Mouse (Mus musculus) right cerebral cortex, postnatal 4 days (tissue): ENCODE data around the gene Smndc1.

Source experiments
- DNase-seq: peaks from one replicate; pipeline ENCODE4 v3.0.0-alpha.2; 2022

The Smndc1 gene

GRCm38 (mm10) chr19:53390495-53391007 is at the start of gene Smndc1:
Gene Smndc1 (minus strand): TSS chr19:53390578.
- DNase-seq: peak; percentile 99

DNA sequence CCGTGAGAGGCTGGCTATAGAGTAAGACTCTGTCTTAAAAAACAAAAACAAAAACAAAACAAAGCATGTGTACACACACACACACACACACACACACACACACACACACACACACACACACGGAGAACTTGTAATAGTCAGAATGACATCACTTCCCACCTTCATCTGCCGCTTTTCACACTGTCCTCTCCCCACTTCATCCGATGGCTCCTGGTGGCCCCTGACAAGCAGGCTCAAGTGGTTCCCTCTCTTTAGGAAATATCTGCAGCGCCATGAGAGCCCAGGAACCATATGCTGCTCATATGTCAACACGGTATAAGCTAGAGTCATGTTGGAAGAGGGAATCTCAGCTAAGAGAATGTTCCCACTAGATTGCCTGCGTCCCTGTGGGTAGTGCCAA is 49.0 kb upstream of the Smndc1 start:
- DNase-seq: no peak

DNA sequence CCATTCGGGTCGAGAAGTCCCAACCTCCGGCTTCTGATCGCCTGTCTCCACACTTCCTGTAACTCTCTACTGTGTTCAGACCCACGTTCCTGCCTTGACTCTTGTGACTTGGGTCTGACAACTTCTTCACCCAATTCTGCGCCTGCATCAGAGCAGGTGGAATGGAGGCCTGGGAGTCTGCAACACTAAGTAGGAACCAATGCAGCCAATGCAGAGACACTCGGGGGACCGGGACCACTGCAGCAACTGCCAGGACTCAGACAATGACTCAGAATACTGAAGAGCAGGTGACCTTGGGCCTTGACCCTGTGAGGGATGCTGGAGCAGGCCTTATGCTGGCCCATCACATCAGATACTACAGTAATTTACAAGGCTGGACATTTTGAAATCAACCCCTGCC is 47.6 kb upstream of the Smndc1 start:
- no peak for DNase-seq

DNA sequence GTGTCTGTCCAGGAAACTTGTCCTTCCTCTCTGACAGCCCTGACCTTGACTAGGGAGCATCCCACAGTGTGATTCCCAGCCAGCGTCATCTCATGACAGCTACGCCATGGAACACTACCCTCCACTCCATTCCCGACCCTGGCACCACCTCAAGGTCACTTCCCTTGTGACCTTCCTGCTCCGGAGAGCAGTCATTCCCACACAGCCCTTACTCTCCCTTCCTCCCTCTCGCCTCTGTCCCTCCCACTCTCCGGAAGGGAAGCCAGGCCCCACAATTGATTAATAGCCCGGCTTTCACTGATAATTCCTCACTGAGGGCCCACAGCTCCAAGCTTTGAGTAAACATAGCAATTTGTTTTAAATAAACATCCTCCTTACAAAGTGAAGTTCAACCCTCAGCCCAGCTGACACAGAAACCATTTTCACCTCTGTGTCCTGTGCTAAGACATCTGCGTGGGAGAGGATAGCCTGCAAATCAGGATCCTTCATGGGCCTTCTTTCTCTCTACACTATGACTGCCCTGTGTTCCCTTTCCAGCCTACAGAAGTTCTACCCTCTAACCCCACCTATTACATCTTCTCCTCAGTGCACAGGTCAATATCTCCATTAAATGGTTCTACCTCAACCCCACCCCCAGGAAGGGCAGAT is 47.1 kb upstream of the Smndc1 start:
- DNase-seq: no peak

DNA sequence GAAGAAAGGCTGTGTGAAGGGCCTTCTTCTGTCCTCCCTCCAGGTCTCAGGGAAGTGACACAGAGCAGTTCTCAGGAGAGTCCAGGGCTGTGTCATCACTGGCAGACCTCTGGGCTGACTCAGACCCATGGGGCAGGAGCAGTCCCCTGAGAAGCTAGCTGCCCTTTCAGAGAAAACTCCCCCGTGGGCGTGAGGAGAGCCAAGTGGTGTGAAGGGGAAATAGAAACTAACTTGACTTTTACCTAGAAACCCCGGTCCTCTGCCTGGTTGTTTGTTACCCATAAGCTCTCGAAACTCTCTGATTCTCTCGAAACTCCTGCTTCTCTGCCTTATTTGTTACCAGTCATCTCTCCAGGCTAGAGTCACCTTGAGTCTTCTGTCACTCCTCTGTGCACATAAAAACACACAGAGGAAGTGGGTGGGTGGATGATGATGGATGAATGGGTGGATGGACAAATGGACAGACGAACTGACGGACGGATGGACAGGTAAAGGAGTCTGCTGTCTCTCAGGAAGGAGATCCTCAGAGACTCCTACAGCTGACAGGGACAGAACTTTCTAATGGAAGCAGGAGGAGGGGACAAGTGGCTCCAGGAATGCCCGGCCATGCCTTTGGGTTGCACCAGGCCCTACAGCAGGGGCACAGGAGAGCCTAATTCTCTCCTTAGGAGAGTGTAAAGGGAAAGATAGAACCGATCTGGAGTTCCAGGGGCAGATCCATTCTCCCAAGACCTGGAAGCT is 43.7 kb upstream of the Smndc1 start:
- DNase-seq: no peak

GRCm38 (mm10) chr19:53431003-53431402 is 40.6 kb upstream of the Smndc1 start:
- no peak for DNase-seq

DNA sequence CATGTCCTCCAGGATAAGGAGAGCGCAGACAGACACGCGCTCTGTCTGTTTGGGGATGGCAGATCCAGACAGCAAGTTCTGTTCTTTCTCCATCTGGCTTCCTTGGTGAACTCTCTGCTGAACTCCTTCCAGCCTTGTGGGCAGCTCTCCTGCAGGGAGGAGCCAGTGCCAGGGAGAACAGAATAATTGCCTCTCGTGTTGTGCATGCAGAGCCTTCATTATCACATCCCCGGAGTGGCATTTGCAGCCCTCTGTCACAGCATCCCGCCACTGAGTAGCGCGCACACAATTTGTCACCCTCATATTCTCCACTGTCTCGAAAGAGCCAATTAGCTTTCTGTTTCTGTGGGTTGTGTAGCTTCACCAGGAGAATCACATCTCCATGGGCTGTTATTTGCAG is 40.0 kb upstream of the Smndc1 start:
- DNase-seq: peak; percentile 45

- DNase-seq: no peak
These were observed 37.4 kb upstream of the Smndc1 start for GRCm38 (mm10) chr19:53427817-53428216.

DNA sequence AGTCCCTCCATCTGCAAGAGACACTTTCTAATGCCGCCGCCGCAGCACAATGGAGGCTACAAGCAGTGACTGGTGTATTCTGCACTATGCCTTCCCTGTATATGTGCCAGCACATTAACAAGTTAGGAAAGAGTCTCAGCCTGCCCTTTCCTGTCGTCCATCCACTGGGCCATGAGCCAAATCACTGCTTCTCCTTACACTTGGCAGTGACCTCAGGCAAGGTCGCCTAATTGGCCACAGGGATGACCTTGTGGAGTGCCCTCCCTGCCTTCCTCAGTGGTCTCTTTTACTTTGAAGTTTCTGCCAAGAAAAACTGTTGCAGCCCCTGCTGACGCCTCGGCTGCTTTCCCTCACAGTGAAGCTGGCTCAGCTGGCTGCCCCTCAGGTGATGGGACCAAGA is 37.0 kb upstream of the Smndc1 start:
- DNase-seq: no peak

- DNase-seq: no peak
These were observed 35.4 kb upstream of the Smndc1 start for GRCm38 (mm10) chr19:53425824-53426223.

GRCm38 (mm10) chr19:53424629-53425028 is 34.3 kb upstream of the Smndc1 start:
- DNase-seq: no peak

DNA sequence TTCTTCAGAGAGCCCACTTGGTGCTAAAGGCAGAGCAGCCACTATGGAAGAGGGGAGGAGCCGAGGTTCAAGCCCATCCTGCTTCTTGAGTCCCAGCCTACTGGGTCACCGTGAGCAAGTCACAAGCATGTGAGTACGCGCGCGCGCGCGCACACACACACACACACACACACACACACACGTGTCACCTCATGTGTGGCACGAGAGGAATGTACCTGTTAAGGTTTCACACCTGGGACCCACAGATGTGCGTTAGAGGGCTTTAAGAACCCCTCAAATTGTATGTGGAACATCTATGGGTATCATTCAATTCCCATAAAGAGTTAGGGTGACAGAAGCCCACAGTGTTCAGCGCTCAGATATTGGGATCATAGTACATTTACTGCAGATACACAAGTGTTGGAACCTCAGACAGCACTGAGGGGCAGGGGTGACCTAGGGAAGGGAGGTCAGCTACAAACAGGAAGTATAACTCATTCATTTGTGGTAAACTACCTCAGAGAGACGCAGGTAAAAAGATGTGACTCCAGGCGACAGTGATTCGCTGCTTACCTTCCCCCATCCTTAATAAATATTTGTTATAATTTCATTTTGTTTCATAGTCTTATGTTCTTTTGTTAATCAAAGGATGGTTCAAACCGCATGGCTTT is 33.6 kb upstream of the Smndc1 start:
- DNase-seq: no peak

DNA sequence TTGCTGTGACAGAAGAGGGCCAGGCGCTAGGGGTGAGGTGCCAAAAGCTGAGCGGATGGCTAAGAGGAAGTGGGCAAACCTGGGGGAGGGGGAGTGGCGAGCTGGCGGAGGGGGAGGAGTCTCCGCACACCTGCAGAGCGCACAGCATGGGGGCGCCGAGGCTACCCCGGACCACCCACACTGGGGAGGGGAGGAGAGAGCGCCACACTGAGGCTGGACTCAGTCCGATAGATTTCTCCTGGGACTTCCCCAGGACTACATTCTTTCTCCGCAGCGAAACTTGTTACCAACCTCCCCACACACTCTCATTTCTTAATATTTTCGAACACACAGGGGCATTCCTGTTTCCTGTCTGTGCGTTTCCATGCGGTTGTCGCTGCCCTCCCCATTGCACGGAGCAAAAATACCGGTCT is 33.0 kb upstream of the Smndc1 start:
- no peak for DNase-seq

DNA sequence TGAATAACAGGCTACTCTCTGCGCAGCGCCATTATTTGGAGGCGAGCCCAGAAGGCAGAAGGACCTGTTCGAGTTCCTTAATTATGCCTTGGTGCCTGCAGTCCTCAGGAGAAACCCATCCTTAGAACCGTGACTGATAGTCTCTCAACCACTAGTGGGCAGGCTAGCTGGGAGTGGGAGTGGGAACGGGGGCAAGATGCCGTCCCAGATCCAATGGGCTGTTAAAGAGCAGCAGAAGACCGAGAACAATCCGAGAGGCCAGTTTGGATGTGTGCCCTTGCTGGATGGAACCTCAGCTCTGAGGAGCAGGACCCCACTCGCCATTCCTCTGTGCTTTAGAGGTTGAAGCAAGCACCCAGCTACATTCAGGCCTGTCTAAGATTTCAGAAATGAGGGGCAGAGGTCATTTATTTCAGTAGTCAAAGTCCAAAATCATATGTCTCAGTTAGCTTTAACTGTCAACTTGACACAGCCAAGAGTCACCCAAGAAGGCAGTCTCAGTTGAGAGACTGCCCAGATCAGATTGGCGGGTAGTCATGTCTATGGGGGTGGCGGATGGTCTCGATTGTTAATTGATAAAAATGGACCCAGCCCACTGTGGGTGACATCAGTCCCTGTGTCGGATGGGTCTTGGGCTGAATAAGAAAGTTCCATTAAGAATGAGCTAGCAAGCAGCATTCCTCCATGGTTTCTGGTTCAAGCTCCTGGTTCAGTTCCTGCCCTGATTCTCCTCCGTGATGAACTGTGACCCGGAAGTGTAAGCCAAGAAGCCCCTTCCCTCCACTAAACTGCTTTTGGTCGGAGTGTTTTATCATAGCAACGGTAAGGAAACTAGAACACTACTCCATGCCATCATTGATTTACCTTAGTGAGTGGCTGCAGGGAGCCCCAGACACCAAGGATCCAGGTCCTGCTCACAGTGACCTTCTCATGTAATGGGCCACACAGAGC is 32.3 kb upstream of the Smndc1 start:
- no peak for DNase-seq

DNA sequence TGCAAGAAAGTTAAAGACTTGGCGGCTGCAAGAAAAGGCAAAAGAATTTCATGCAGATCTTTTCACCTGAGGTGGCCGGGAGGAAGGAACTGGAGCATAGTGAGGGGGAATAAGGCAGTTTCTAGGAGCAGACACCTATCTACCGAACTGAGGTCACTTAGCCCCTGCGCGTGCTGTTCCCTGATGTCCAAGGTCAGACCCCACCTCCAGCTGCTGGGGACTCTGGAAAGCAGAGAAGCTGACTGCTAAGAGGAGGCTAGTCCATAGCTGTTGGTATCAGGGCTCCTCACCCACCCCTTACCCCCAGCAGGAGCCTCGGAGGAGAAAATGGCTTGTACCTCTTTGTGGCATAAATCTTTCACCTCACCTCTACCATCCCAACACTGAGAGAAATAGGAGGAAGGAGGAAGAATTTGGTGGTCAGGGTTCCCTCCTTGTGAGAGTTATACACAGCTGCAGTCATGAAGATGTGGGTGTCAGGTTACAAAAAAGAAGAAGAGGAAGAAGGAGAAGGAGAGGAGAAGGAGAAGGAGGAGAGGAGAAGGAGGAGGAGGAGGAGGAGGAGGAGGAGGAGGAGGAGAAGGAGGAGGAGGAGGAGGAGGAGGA is 31.3 kb upstream of the Smndc1 start:
- no peak for DNase-seq

- DNase-seq: peak; percentile 63
These were observed 30.7 kb upstream of the Smndc1 start for GRCm38 (mm10) chr19:53420924-53421582.

- DNase-seq: peak; percentile 29
These were observed 29.5 kb upstream of the Smndc1 start for GRCm38 (mm10) chr19:53419834-53420233.

DNA sequence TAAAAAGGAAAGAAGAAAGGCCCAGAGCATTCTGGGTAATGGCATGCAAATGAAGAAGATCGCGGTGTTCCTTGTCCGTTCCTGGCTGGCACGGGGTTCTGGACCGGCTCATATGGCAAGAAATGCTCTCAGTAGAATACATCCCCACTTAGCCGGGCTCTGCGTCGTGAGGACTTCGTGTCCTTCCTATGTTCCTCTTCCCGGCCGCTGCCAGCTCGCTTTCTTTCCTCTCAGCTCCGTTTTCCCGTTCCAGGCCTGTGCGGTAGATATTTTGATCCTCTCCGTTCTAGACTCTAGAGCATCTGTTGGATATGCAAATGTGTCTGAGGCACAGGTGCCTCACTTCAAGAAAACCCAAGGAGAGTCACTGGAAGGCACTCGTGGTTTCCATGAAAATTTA is 24.8 kb upstream of the Smndc1 start:
- DNase-seq: no peak

DNA sequence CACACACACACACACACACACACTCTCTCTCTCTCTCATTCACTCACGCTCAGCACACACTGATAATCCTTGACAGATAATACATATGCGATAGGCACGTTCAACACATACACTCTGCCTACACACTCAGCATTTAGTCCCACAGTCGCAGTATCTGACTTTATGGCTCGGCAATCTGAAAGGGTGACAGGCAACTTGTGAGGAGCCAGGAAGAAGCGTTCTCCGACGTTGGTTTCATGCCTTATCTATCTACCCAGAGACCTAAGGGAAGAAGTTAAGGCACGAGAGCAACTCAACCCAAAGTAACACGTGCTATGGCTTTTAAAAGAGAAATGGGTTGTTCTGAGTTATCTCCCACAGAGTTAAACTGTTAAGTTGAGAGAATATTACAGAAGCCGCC is 24.3 kb upstream of the Smndc1 start:
- no peak for DNase-seq

DNA sequence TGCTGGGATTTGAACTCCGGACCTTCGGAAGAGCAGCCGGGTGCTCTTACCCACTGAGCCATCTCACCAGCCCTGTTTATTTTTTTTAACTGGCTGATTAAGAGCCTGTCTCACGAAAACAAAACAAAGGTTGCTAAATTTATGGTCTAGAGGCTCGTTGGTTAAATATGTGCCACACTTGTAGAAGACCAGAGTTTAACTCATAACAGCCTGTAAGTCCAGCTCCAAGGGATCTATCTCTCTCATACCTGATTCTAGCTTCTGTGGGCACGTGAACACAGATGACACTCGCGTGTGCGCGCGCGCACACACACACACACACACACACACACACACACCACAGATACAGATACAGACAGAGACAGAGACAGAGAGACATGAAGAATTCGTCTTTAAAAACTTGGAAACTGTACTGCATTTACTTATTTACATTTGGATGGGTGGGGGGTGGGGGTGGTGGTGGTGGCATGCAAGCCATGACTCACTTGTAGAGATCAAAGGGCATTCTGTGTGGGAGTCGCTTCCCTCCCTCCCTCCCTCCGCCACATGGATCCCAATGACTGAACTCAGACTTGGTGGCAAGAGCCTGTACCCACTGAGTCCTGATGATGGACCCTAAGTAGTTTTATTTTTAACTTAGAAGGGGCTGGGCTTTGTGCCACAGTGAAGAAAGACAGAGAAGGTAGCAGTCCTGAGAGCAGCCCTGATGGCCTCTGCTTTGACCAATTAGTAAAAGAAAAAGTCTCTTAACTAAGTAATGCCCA is 23.4 kb upstream of the Smndc1 start:
- no peak for DNase-seq
